Mouse (Mus musculus) cerebellum, postnatal 10 days (tissue): Measurements from ENCODE around the gene Paqr3.

Experiments used
- DNase-seq, 2 experiments: peaks; one replicate each; pipeline ENCODE4 v3.0.0; 2021; ENCODE audit warnings: mixed read lengths in 2 of 2

Paqr3 gene

GRCm38 (mm10) chr5:97111207-97111910, at the start of gene Paqr3:
Paqr3 (minus strand) TSS chr5:97111596.
- DNase-seq, result peak; percentile 99

GRCm38 (mm10) chr5:97154688-97155087, 43.3 kb upstream of the Paqr3 start:
- DNase-seq, result peak in 1 of 2 experiments; percentile 48

- DNase-seq, result peak; percentile 62 to 68
Observed at GRCm38 (mm10) chr5:97135331-97135730, 23.9 kb upstream of the Paqr3 start.

GRCm38 (mm10) chr5:97129589-97129988, 18.2 kb upstream of the Paqr3 start:
- no peak for DNase-seq

GRCm38 (mm10) chr5:97128242-97129226, 17.1 kb upstream of the Paqr3 start:
- peak; percentile 88 to 90 for DNase-seq

GRCm38 (mm10) chr5:97127284-97127683, 15.9 kb upstream of the Paqr3 start:
- no peak for DNase-seq

- DNase-seq, result peak; percentile 86
Observed at GRCm38 (mm10) chr5:97126005-97126404, 14.6 kb upstream of the Paqr3 start.

GRCm38 (mm10) chr5:97125459-97125970, 14.1 kb upstream of the Paqr3 start:
- peak in 1 of 2 experiments; percentile 37 for DNase-seq

- no peak for DNase-seq
Observed at GRCm38 (mm10) chr5:97124977-97125376, 13.6 kb upstream of the Paqr3 start.

GRCm38 (mm10) chr5:97110697-97111096, 699 bp downstream of the Paqr3 start:
- peak; percentile 17 to 32 for DNase-seq

- no peak for DNase-seq
Observed at GRCm38 (mm10) chr5:97110133-97110532, 1.3 kb downstream of the Paqr3 start.

- DNase-seq, result no peak
Observed at GRCm38 (mm10) chr5:97108333-97108732, 3.1 kb downstream of the Paqr3 start.

- no peak for DNase-seq
Observed at GRCm38 (mm10) chr5:97099954-97100353, 11.4 kb downstream of the Paqr3 start.

GRCm38 (mm10) chr5:97097631-97098041, 13.8 kb downstream of the Paqr3 start:
- DNase-seq, result no peak

- DNase-seq, result no peak
Observed at GRCm38 (mm10) chr5:97095335-97095734, 16.1 kb downstream of the Paqr3 start.

- DNase-seq, result no peak
Observed at GRCm38 (mm10) chr5:97092970-97093369, 18.4 kb downstream of the Paqr3 start.

- DNase-seq, result no peak
Observed at GRCm38 (mm10) chr5:97090034-97090784, 21.2 kb downstream of the Paqr3 start.

- no peak for DNase-seq
Observed at GRCm38 (mm10) chr5:97089426-97089825, 22.0 kb downstream of the Paqr3 start.

- DNase-seq, result no peak
Observed at GRCm38 (mm10) chr5:97088231-97088630, 23.2 kb downstream of the Paqr3 start.

- peak; percentile 15 to 23 for DNase-seq
Observed at GRCm38 (mm10) chr5:97087746-97088145, 23.6 kb downstream of the Paqr3 start.

- DNase-seq, result peak; percentile 25 to 26
Observed at GRCm38 (mm10) chr5:97087030-97087630, 24.3 kb downstream of the Paqr3 start.

GRCm38 (mm10) chr5:97085071-97085470, 26.3 kb downstream of the Paqr3 start:
- DNase-seq, result no peak
